Mouse (Mus musculus): ENCODE results near the gene Gm2004. TPM values are rescaled to one million over a fixed set of nuclear protein-coding genes. Genes with fewer than 3 reads are reported as not detected.

Gm2004 gene
- polyA plus RNA-seq (2012; rRNA removed): 0.25 and 0.85 TPM in 2 replicates

GRCm38 (mm10) chr2:176149725-176150124 is at the start of gene Gm2004:
TSS of gene Gm2004 (minus strand) at chr2:176149825.

Other genes with a start within 250 kb of the Gm2004 start
- gene Zfp966, start 218.7 kb downstream of the Gm2004 start, polyA plus RNA-seq (2012; rRNA removed): 1.2 and 1.5 TPM in 2 replicates
- gene Gm2026, start 184.5 kb downstream of the Gm2004 start, polyA plus RNA-seq (2012; rRNA removed): 1.2 and 1.7 TPM in 2 replicates
- gene 2210418O10Rik, start 76.7 kb upstream of the Gm2004 start, polyA plus RNA-seq (2012; rRNA removed): 1.7 TPM in 1 of 2 replicates, not detected in the other
- gene Gm11009, start 169.7 kb upstream of the Gm2004 start, polyA plus RNA-seq (2012; rRNA removed): not detected in 2 replicates

Measured in liver, embryonic 18 days (tissue).